10 mouse cellular contexts compared by ENCODE assay signal in genomic region chr7:98704276-98704675, GRCm38 (mm10). TPM values are rescaled to one million over a fixed set of nuclear protein-coding genes. Genes with fewer than 3 reads are reported as not detected.
A peak's percentile ranks its signal among the peaks of the same experiment; 100 is the strongest.
DNase-seq lines count a peak whose midpoint lies in the region; ATAC-seq lines count a peak whose summit lies in the region.
"Had no signal": no experiment of that assay in that cellular context is flagged by ENCODE, and none has a peak within 500 bp of the region (broad histone marks: within the 10 kb centered on the region; RNA-seq: fewer than 3 reads in every experiment).

No protein-coding gene starts in this region.

- H3K27ac ChIP-seq in lung, embryonic 16.5 days (ENCODE audit: low read length): no peak overlapping the region
- H3K27ac ChIP-seq in forebrain, embryonic 13.5 days: no peak overlapping the region
- no peak overlapping the region for H3K27ac ChIP-seq in limb, embryonic 13.5 days
- no peak overlapping the region for H3K27ac ChIP-seq in stomach, embryonic 14.5 days (ENCODE audit: low read length)

- WGBS in lung, embryonic 16.5 days: 38% methylated on average over 5 of the region's 5 CpGs
- 65% methylated on average over 5 of the region's 5 CpGs for WGBS in forebrain, embryonic 13.5 days
- WGBS in limb, embryonic 13.5 days: 66% methylated on average over 5 of the region's 5 CpGs
- WGBS in stomach, embryonic 14.5 days: 61% methylated on average over 5 of the region's 5 CpGs

- no peak for ATAC-seq in lung, embryonic 16.5 days (ENCODE audit: low read depth)
- ATAC-seq in forebrain, embryonic 13.5 days: no peak
- no peak for ATAC-seq in limb, embryonic 13.5 days (ENCODE audit: low FRiP score, low read depth)
- ATAC-seq in stomach, embryonic 14.5 days (ENCODE audit: insufficient number of reproducible peaks, insufficient read depth, low FRiP score, low read depth): no peak

- no peaks in the 10 kb centered on the region for H3K9me3 ChIP-seq in lung, embryonic 16.5 days (ENCODE audit: control insufficient read depth, low read length)
- H3K9me3 ChIP-seq in forebrain, embryonic 13.5 days (replicated peaks): no peaks in the 10 kb centered on the region
- H3K9me3 ChIP-seq in limb, embryonic 13.5 days: no peaks in the 10 kb centered on the region
- H3K9me3 ChIP-seq in stomach, embryonic 14.5 days (ENCODE audit: control insufficient read depth, low read depth, low read length): no peaks in the 10 kb centered on the region

- peak overlapping the region; percentile 88 for H3K4me2 ChIP-seq in lung, embryonic 16.5 days (ENCODE audit: low read depth, low read length)
- H3K4me2 ChIP-seq in forebrain, embryonic 13.5 days: peak overlapping the region; percentile 81
- H3K4me2 ChIP-seq in limb, embryonic 13.5 days (replicated peaks): peak overlapping the region; percentile 84
- H3K4me2 ChIP-seq in stomach, embryonic 14.5 days (replicated peaks; ENCODE audit: low read depth, low read length): peak overlapping the region; percentile 78

- no peaks in the 10 kb centered on the region for H3K27me3 ChIP-seq in lung, embryonic 16.5 days (ENCODE audit: control insufficient read depth, insufficient read depth, low read depth, low read length)
- no peaks in the 10 kb centered on the region for H3K27me3 ChIP-seq in forebrain, embryonic 13.5 days
- no peaks in the 10 kb centered on the region for H3K27me3 ChIP-seq in limb, embryonic 13.5 days
- H3K27me3 ChIP-seq in stomach, embryonic 14.5 days (ENCODE audit: control insufficient read depth, insufficient read depth, low read length): no peaks in the 10 kb centered on the region

- peaks cover 23% of the 10 kb centered on the region for H3K4me1 ChIP-seq in lung, embryonic 16.5 days (replicated peaks; ENCODE audit: control insufficient read depth, insufficient read depth, low read length)
- peaks cover 27% of the 10 kb centered on the region for H3K4me1 ChIP-seq in forebrain, embryonic 13.5 days
- peaks cover 25% of the 10 kb centered on the region for H3K4me1 ChIP-seq in limb, embryonic 13.5 days
- H3K4me1 ChIP-seq in stomach, embryonic 14.5 days (ENCODE audit: control insufficient read depth, insufficient read depth, low read length): peaks cover 10% of the 10 kb centered on the region; the same call in 1 of the 2 replicates

- no peak for DNase-seq in lung, postnatal 4 days
- DNase-seq in spleen, postnatal 4 days (ENCODE audit: low spot score in 2 of 2): no peak
- DNase-seq in layer of hippocampus, postnatal 36 days: no peak
- no peak for DNase-seq in yolk sac, embryonic 10.5 days (ENCODE audit: low spot score)
- DNase-seq: adrenal gland, postnatal 25 days; thymus, postnatal 4 days had no signal

- no peaks in the 10 kb centered on the region for H3K36me3 ChIP-seq in lung, embryonic 16.5 days (ENCODE audit: control insufficient read depth, insufficient read depth, low read length)
- H3K36me3 ChIP-seq in forebrain, embryonic 13.5 days (ENCODE audit: poor library complexity, severe bottlenecking): no peaks in the 10 kb centered on the region
- H3K36me3 ChIP-seq in limb, embryonic 13.5 days: no peaks in the 10 kb centered on the region
- H3K36me3 ChIP-seq in stomach, embryonic 14.5 days (ENCODE audit: control insufficient read depth, insufficient read depth, low read length): no peaks in the 10 kb centered on the region

- peak overlapping the region; percentile 97 for H3K9ac ChIP-seq in lung, embryonic 16.5 days (ENCODE audit: low read length)
- H3K9ac ChIP-seq in forebrain, embryonic 13.5 days: peak overlapping the region; percentile 97
- H3K9ac ChIP-seq in limb, embryonic 13.5 days: peak overlapping the region; percentile 97; the same call in 1 of the 2 replicates
- H3K9ac ChIP-seq in stomach, embryonic 14.5 days (replicated peaks; ENCODE audit: low read depth, low read length): peak overlapping the region; percentile 94

- peak overlapping the region; percentile 99 for H3K4me3 ChIP-seq in lung, embryonic 16.5 days (ENCODE audit: low read length)
- peak overlapping the region; percentile 97 for H3K4me3 ChIP-seq in forebrain, embryonic 13.5 days
- H3K4me3 ChIP-seq in limb, embryonic 13.5 days: peak overlapping the region; percentile 98
- peak overlapping the region; percentile 95 for H3K4me3 ChIP-seq in stomach, embryonic 14.5 days (ENCODE audit: low read depth, low read length)

RNA-seq across cellular contexts. Expression of gene Thap12, which starts 1.4 kb away (rescaled TPM):
- 44.2 and 45.1 TPM in 2 replicates for polyA plus RNA-seq in lung, embryonic 16.5 days (2015; fragmentation: Nextera tagmentation; extraction: Ambion mirVana)
- 45.1 and 48.7 TPM in 2 replicates for polyA plus RNA-seq in forebrain, embryonic 13.5 days (2015; fragmentation: Nextera tagmentation; extraction: Ambion mirVana)
- polyA plus RNA-seq in limb, embryonic 13.5 days (2015; fragmentation: Nextera tagmentation; extraction: Ambion mirVana): 69.9 and 73.9 TPM in 2 replicates
- polyA plus RNA-seq in stomach, embryonic 14.5 days (2014; fragmentation: Nextera tagmentation; extraction: Ambion mirVana): 55.9 and 61.7 TPM in 2 replicates
- 10 to 100 TPM; 75.9 to 77.2 TPM for total RNA-seq in layer of hippocampus, postnatal 36 days (2021)

RNA-seq across cellular contexts. Expression of gene Emsy, which starts 47.7 kb away (rescaled TPM):
- 27.6 and 30.4 TPM in 2 replicates for polyA plus RNA-seq in lung, embryonic 16.5 days (2015; fragmentation: Nextera tagmentation; extraction: Ambion mirVana)
- polyA plus RNA-seq in forebrain, embryonic 13.5 days (2015; fragmentation: Nextera tagmentation; extraction: Ambion mirVana): 35.8 and 37.7 TPM in 2 replicates
- 27.6 and 33.1 TPM in 2 replicates for polyA plus RNA-seq in limb, embryonic 13.5 days (2015; fragmentation: Nextera tagmentation; extraction: Ambion mirVana)
- polyA plus RNA-seq in stomach, embryonic 14.5 days (2014; fragmentation: Nextera tagmentation; extraction: Ambion mirVana): 42.4 and 46.0 TPM in 2 replicates
- 10 to 100 TPM; 65.7 to 78.1 TPM for total RNA-seq in layer of hippocampus, postnatal 36 days (2021)
